ENCODE assay signal across 23 mouse cellular contexts in genomic region chr13:55732121-55732520, GRCm38 (mm10). TPM values are rescaled to one million over a fixed set of nuclear protein-coding genes. Genes with fewer than 3 reads are reported as not detected.
A peak's percentile ranks its signal among the peaks of the same experiment; 100 is the strongest.
DNase-seq lines count a peak whose midpoint lies in the region; ATAC-seq and TF ChIP-seq lines count a peak whose summit lies in the region.
"Had no signal": no experiment of that assay in that cellular context is flagged by ENCODE, and none has a peak within 500 bp of the region (broad histone marks: within the 10 kb centered on the region; RNA-seq: fewer than 3 reads in every experiment).

No protein-coding gene starts in this region.

- H3K27me3 ChIP-seq in G1E (ENCODE audit: insufficient read depth, low read length) = no peaks in the 10 kb centered on the region
- H3K27me3 ChIP-seq in liver, embryonic 14.5 days (ENCODE audit: control insufficient read depth, insufficient read depth, low read length) = no peaks in the 10 kb centered on the region
- no peaks in the 10 kb centered on the region for H3K27me3 ChIP-seq in intestine, embryonic 15.5 days (replicated peaks)
- H3K27me3 ChIP-seq: hindbrain, embryonic 13.5 days had no signal

- H3K36me3 ChIP-seq in G1E (replicated peaks) = peaks cover 52% of the 10 kb centered on the region
- no peaks in the 10 kb centered on the region for H3K36me3 ChIP-seq in liver, embryonic 14.5 days (replicated peaks; ENCODE audit: control insufficient read depth, insufficient read depth, low read depth)
- no peaks in the 10 kb centered on the region for H3K36me3 ChIP-seq in intestine, embryonic 15.5 days
- H3K36me3 ChIP-seq: hindbrain, embryonic 13.5 days had no signal

- H3K4me1 ChIP-seq in G1E (ENCODE audit: insufficient read depth, low read depth, low read length) = peaks cover 14% of the 10 kb centered on the region; the same call in 1 of the 2 replicates
- peaks cover 0 to 4% of the 10 kb centered on the region in 2 experiments; a peak in 1 of 4 replicates for H3K4me1 ChIP-seq in liver, embryonic 14.5 days (replicated peaks; ENCODE audit: control insufficient read depth in 2 of 2, insufficient read depth in 2 of 2, low read length in 1 of 2)
- no peaks in the 10 kb centered on the region for H3K4me1 ChIP-seq in intestine, embryonic 15.5 days (replicated peaks)

- WGBS in liver, embryonic 14.5 days (ENCODE audit: insufficient replicate concordance) = 48% methylated on average over 2 of the region's 2 CpGs
- WGBS in intestine, embryonic 15.5 days = 82% methylated on average over 2 of the region's 2 CpGs

- no peak overlapping the region for H3K9ac ChIP-seq in liver, embryonic 14.5 days (replicated peaks)
- H3K9ac ChIP-seq in intestine, embryonic 15.5 days = no peak overlapping the region
- H3K9ac ChIP-seq: hindbrain, embryonic 13.5 days had no signal

- TF ChIP-seq EP300 in liver, embryonic 14.5 days (IDR thresholded peaks at IDR 0.05; ENCODE audit: low read depth) = peak; percentile 19; the same call in 1 of the 2 replicates

- H3K27ac ChIP-seq in liver, embryonic 14.5 days = no peak overlapping the region
- no peak overlapping the region for H3K27ac ChIP-seq in intestine, embryonic 15.5 days
- H3K27ac ChIP-seq: forebrain, embryonic 10.5 days; gastrocnemius, adult 2 months; hindbrain, embryonic 13.5 days; layer of hippocampus, adult 2 months had no signal

- no peak for TF ChIP-seq CTCF in G1E (IDR thresholded peaks at IDR 0.05; ENCODE audit: low read depth, low read length)
- TF ChIP-seq CTCF in liver, embryonic 14.5 days (IDR thresholded peaks at IDR 0.05; ENCODE audit: low read depth) = no peak

- no peak overlapping the region for H3K4me3 ChIP-seq in G1E (ENCODE audit: low read depth, low read length)
- H3K4me3 ChIP-seq in liver, embryonic 14.5 days (ENCODE audit: insufficient read depth in 1 of 2, low read depth in 2 of 2, low read length in 2 of 2) = no peak overlapping the region
- H3K4me3 ChIP-seq in intestine, embryonic 15.5 days (replicated peaks) = no peak overlapping the region
- H3K4me3 ChIP-seq: forebrain, embryonic 10.5 days; gastrocnemius, adult 2 months; hindbrain, embryonic 13.5 days; layer of hippocampus, adult 2 months had no signal

- no peaks in the 10 kb centered on the region for H3K9me3 ChIP-seq in G1E (replicated peaks)
- H3K9me3 ChIP-seq in liver, embryonic 14.5 days (ENCODE audit: control insufficient read depth, low read length) = no peaks in the 10 kb centered on the region
- H3K9me3 ChIP-seq in intestine, embryonic 15.5 days = no peaks in the 10 kb centered on the region
- H3K9me3 ChIP-seq: forebrain, embryonic 10.5 days; hindbrain, embryonic 13.5 days had no signal

- peak; percentile 24; the same call in 1 of the 2 replicates for ATAC-seq in G1E (ENCODE audit: extremely low read depth, insufficient number of reproducible peaks, low FRiP score, poor library complexity, severe bottlenecking)
- ATAC-seq in liver, embryonic 14.5 days (ENCODE audit: insufficient read depth) = peak; percentile 44; the same call in 1 of the 2 replicates
- ATAC-seq in intestine, embryonic 15.5 days = no peak
- ATAC-seq in inflammation-experienced regulatory T-cells, adult 6 months = no peak
- ATAC-seq: intestine, embryonic 16.5 days had no signal

- DNase-seq in G1E (ENCODE audit: low spot score) = no peak
- DNase-seq in c-Kit-positive CD71-positive TER-119-positive erythroid progenitor cells, embryonic 14.5 days (ENCODE audit: low spot score) = peak; percentile 33
- DNase-seq in liver, embryonic 14.5 days (ENCODE audit: low read depth in 3 of 3, low spot score in 3 of 3) = peak in 2 of 3 experiments; percentile 31 to 32
- no peak for DNase-seq in ovary, adult 18-20 months (ENCODE audit: low spot score)
- no peak for DNase-seq in kidney, postnatal 4 days
- DNase-seq: adrenal gland, postnatal 10 days; cerebellum, adult 11-12 months; cerebellum, postnatal 36 days; gastrocnemius, adult 2 months; heart, postnatal 10 days; left cerebral cortex, postnatal 4 days; lung, postnatal 10 days; retina, postnatal 1 day; right cerebral cortex, postnatal 4 days had no signal

- no peak overlapping the region for H3K4me2 ChIP-seq in liver, embryonic 14.5 days (ENCODE audit: low read depth)
- H3K4me2 ChIP-seq in intestine, embryonic 15.5 days (replicated peaks) = no peak overlapping the region
- H3K4me2 ChIP-seq: heart, embryonic 11.5 days; hindbrain, embryonic 13.5 days had no signal

RNA-seq across cellular contexts. Expression of gene Pcbd2, which starts 5.0 kb away (rescaled TPM):
- total RNA-seq in G1E (2014; fragmentation: Nextera tagmentation) (13.1 and 19.2 TPM in 2 replicates), G1E (2017) (30.3 and 30.9 TPM in 2 replicates)
- polyA plus RNA-seq in G1E (2012) = 43.4 and 59.1 TPM in 2 replicates
- polyA plus RNA-seq in liver, embryonic 14.5 days (2012; rRNA removed) = 19.7 and 25.1 TPM in 2 replicates
- 35.7 and 40.9 TPM in 2 replicates for polyA plus RNA-seq in liver, embryonic 14.5 days (2014; fragmentation: Nextera tagmentation; extraction: Ambion mirVana)
- polyA plus RNA-seq in intestine, embryonic 15.5 days (2015; fragmentation: Nextera tagmentation; extraction: Ambion mirVana) = 68.6 and 71.8 TPM in 2 replicates
- polyA plus RNA-seq in inflammation-experienced regulatory T-cells, adult 6 months (2017; shearing (Covaris generic)) = 10 to 100 TPM in 2 of 3 experiments, 1 to 10 TPM in 1; 1.4 to 21.8 (median 11.3) TPM

RNA-seq across cellular contexts. Expression of gene Txndc15, which starts 17.7 kb away (rescaled TPM):
- total RNA-seq in G1E (2014; fragmentation: Nextera tagmentation) (14.0 and 15.0 TPM in 2 replicates), G1E (2017) (36.8 and 43.6 TPM in 2 replicates)
- polyA plus RNA-seq in G1E (2012) = 11.6 and 14.0 TPM in 2 replicates
- 8.8 and 10.4 TPM in 2 replicates for polyA plus RNA-seq in liver, embryonic 14.5 days (2012; rRNA removed)
- 26.7 and 28.5 TPM in 2 replicates for polyA plus RNA-seq in liver, embryonic 14.5 days (2014; fragmentation: Nextera tagmentation; extraction: Ambion mirVana)
- polyA plus RNA-seq in intestine, embryonic 15.5 days (2015; fragmentation: Nextera tagmentation; extraction: Ambion mirVana) = 65.8 and 68.9 TPM in 2 replicates
- polyA plus RNA-seq in inflammation-experienced regulatory T-cells, adult 6 months (2017; shearing (Covaris generic)) = 10 to 100 TPM; 22.4 to 29.0 (median 26.0) TPM

RNA-seq across cellular contexts. Expression of gene B230219D22Rik, which starts 39.2 kb away (rescaled TPM):
- 84.0 and 88.9 TPM in 2 replicates for total RNA-seq in G1E (2014; fragmentation: Nextera tagmentation)
- 58.4 and 64.2 TPM in 2 replicates for total RNA-seq in G1E (2017)
- 20.3 and 28.2 TPM in 2 replicates for polyA plus RNA-seq in G1E (2012)
- polyA plus RNA-seq in liver, embryonic 14.5 days (2012; rRNA removed) = 14.7 and 17.4 TPM in 2 replicates
- polyA plus RNA-seq in liver, embryonic 14.5 days (2014; fragmentation: Nextera tagmentation; extraction: Ambion mirVana) = 8.4 and 9.7 TPM in 2 replicates
- 45.2 and 46.2 TPM in 2 replicates for polyA plus RNA-seq in intestine, embryonic 15.5 days (2015; fragmentation: Nextera tagmentation; extraction: Ambion mirVana)
- 10 to 100 TPM in 2 of 3 experiments, 1 to 10 TPM in 1; 9.8 to 15.8 (median 15.6) TPM for polyA plus RNA-seq in inflammation-experienced regulatory T-cells, adult 6 months (2017; shearing (Covaris generic))

RNA-seq across cellular contexts. Expression of gene Catsper3, which starts 52.2 kb away (rescaled TPM):
- total RNA-seq in G1E (2014; fragmentation: Nextera tagmentation) (not detected in 2 replicates), G1E (2017) (not detected in 2 replicates)
- polyA plus RNA-seq in G1E (2012) = not detected in 2 replicates
- 0.03 TPM in 1 of 2 replicates, not detected in the other for polyA plus RNA-seq in liver, embryonic 14.5 days (2012; rRNA removed)
- polyA plus RNA-seq in liver, embryonic 14.5 days (2014; fragmentation: Nextera tagmentation; extraction: Ambion mirVana) = 0.13 TPM in 1 of 2 replicates, not detected in the other
- polyA plus RNA-seq in intestine, embryonic 15.5 days (2015; fragmentation: Nextera tagmentation; extraction: Ambion mirVana) = not detected in 2 replicates
- not detected for polyA plus RNA-seq in inflammation-experienced regulatory T-cells, adult 6 months (2017; shearing (Covaris generic))
- total RNA-seq: liver, adult 2 months; midbrain, postnatal 0 days had no signal
- polyA plus RNA-seq: hindbrain, embryonic 13.5 days; intestine, embryonic 16.5 days; liver, adult 2 months had no signal

Comparison
In these comparisons a context has a peak if more than half of its experiments do, and no peak if none do; other contexts are left out.
1. ATAC-seq: peak in G1E (single experiment) and liver, embryonic 14.5 days (single experiment); none in intestine, embryonic 15.5 days (single experiment) and inflammation-experienced regulatory T-cells, adult 6 months (single experiment).
2. DNase-seq: peak in c-Kit-positive CD71-positive TER-119-positive erythroid progenitor cells, embryonic 14.5 days (single experiment) and liver, embryonic 14.5 days (2 of 3); none in G1E (single experiment), ovary, adult 18-20 months (single experiment) and kidney, postnatal 4 days (0 of 2).